In genomic region chr13:76017465-76017864, GRCm38 (mm10) we compare ENCODE assay signal across 8 mouse cellular contexts. TPM values are rescaled to one million over a fixed set of nuclear protein-coding genes. Genes with fewer than 3 reads are reported as not detected.
A peak's percentile ranks its signal among the peaks of the same experiment; 100 is the strongest.
DNase-seq lines count a peak whose midpoint lies in the region; ATAC-seq and TF ChIP-seq lines count a peak whose summit lies in the region.

No protein-coding gene starts in this region.

- no peak for TF ChIP-seq CTCF in layer of hippocampus, adult 2 months (conservative IDR thresholded peaks at IDR 0.05)
- TF ChIP-seq CTCF in brain, embryonic 14.5 days (IDR thresholded peaks at IDR 0.05; ENCODE audit: borderline replicate concordance, extremely low read depth, insufficient read depth, insufficient read length): no peak

- peak overlapping the region; percentile 96 for H3K27ac ChIP-seq in layer of hippocampus, adult 2 months
- peak overlapping the region; percentile 95 for H3K27ac ChIP-seq in liver, embryonic 12.5 days

- peaks cover 14% of the 10 kb centered on the region for H3K36me3 ChIP-seq in liver, embryonic 12.5 days

- peak overlapping the region; percentile 89 for H3K9ac ChIP-seq in liver, embryonic 12.5 days

- H3K27me3 ChIP-seq in liver, embryonic 12.5 days (replicated peaks): no peaks in the 10 kb centered on the region

- H3K4me3 ChIP-seq in layer of hippocampus, adult 2 months: peak overlapping the region; percentile 82
- peak overlapping the region; percentile 73 for H3K4me3 ChIP-seq in liver, embryonic 12.5 days

- DNase-seq in layer of hippocampus, adult 2 months (ENCODE audit: low spot score in 2 of 2): no peak
- DNase-seq in layer of hippocampus, adult 8-10 months (ENCODE audit: low spot score in 2 of 2): no peak
- DNase-seq in brain, embryonic 14.5 days (ENCODE audit: low read depth): peak; percentile 21
- DNase-seq in cerebellum, adult 9-11 months: no peak
- no peak for DNase-seq in urinary bladder, postnatal 36 days (ENCODE audit: low spot score in 2 of 2)

- no peaks in the 10 kb centered on the region for H3K9me3 ChIP-seq in liver, embryonic 12.5 days (replicated peaks)

- TF ChIP-seq POLR2A in brain, embryonic 14.5 days (IDR thresholded peaks at IDR 0.05; ENCODE audit: borderline replicate concordance, extremely low read depth, insufficient read depth, insufficient read length, poor library complexity, severe bottlenecking): no peak

- ATAC-seq in granulocyte monocyte progenitor cell, adult 5-6 weeks (replicated peaks; ENCODE audit: poor library complexity, severe bottlenecking): peak; percentile 39
- ATAC-seq in liver, embryonic 12.5 days: peak; percentile 76
- no peak for ATAC-seq in frontal cortex, adult (ENCODE audit: low TSS enrichment)

- H3K4me1 ChIP-seq in liver, embryonic 12.5 days: peaks cover 32% of the 10 kb centered on the region

- peak overlapping the region; percentile 73 for H3K4me2 ChIP-seq in liver, embryonic 12.5 days

- WGBS in liver, embryonic 12.5 days (ENCODE audit: insufficient replicate concordance): 13% methylated on average over 4 of the region's 4 CpGs

RNA-seq across cellular contexts. Expression of gene Rfesd, which starts 1.1 kb away (rescaled TPM):
- total RNA-seq in layer of hippocampus, adult 2 months (2021): 10 to 100 TPM; 18.2 to 21.6 TPM
- total RNA-seq in layer of hippocampus, adult 8-10 months (2022): 10 to 100 TPM; 16.3 to 21.6 (median 17.2) TPM
- 10.8 TPM in 2 replicates for polyA plus RNA-seq in brain, embryonic 14.5 days (2012; rRNA removed)
- total RNA-seq in granulocyte monocyte progenitor cell, adult 5-6 weeks (2014; fragmentation: Nextera tagmentation): 5.7 and 13.8 TPM in 2 replicates
- 6.2 and 6.7 TPM in 2 replicates for total RNA-seq in granulocyte monocyte progenitor cell, adult 5-6 weeks (2017)
- polyA plus RNA-seq in liver, embryonic 12.5 days (2016; fragmentation: Nextera tagmentation; extraction: Ambion mirVana): 230 and 231 TPM in 2 replicates

RNA-seq across cellular contexts. Expression of gene Gpr150, which starts 39.3 kb away (rescaled TPM):
- 1 to 10 TPM; 1.6 to 2.2 TPM for total RNA-seq in layer of hippocampus, adult 2 months (2021)
- total RNA-seq in layer of hippocampus, adult 8-10 months (2022): 1 to 10 TPM; 2.2 to 2.9 (median 2.6) TPM
- polyA plus RNA-seq in brain, embryonic 14.5 days (2012; rRNA removed): 0.95 and 1.0 TPM in 2 replicates
- 0.64 TPM in 1 of 2 replicates, not detected in the other for total RNA-seq in granulocyte monocyte progenitor cell, adult 5-6 weeks (2014; fragmentation: Nextera tagmentation)
- total RNA-seq in granulocyte monocyte progenitor cell, adult 5-6 weeks (2017): 0.04 and 1.0 TPM in 2 replicates
- 5.9 and 6.2 TPM in 2 replicates for polyA plus RNA-seq in liver, embryonic 12.5 days (2016; fragmentation: Nextera tagmentation; extraction: Ambion mirVana)

RNA-seq across cellular contexts. Expression of gene Spata9, which starts 50.5 kb away (rescaled TPM):
- under 1 TPM in 1 of 2 experiments, not detected in 1; 0.46 TPM for total RNA-seq in layer of hippocampus, adult 2 months (2021)
- total RNA-seq in layer of hippocampus, adult 8-10 months (2022): not detected
- polyA plus RNA-seq in brain, embryonic 14.5 days (2012; rRNA removed): 0.47 and 0.56 TPM in 2 replicates
- total RNA-seq in granulocyte monocyte progenitor cell, adult 5-6 weeks (2014; fragmentation: Nextera tagmentation): 1.2 TPM in 1 of 2 replicates, not detected in the other
- 0.60 TPM in 1 of 2 replicates, not detected in the other for total RNA-seq in granulocyte monocyte progenitor cell, adult 5-6 weeks (2017)
- 0.77 and 1.3 TPM in 2 replicates for polyA plus RNA-seq in liver, embryonic 12.5 days (2016; fragmentation: Nextera tagmentation; extraction: Ambion mirVana)
